Mouse (Mus musculus) heart, embryonic 13.5 days (tissue): ENCODE results near the gene Gm11634. TPM values are rescaled to one million over a fixed set of nuclear protein-coding genes. Genes with fewer than 3 reads are reported as not detected.
A peak's percentile ranks its signal among the peaks of the same experiment; 100 is the strongest.
"Not testable (repeated sequence)": the region's sequence is repeated elsewhere in the genome, so short reads cannot be mapped to it uniquely, and the experiment has no call there.

ENCODE experiments used
- ATAC-seq: fragments of 200-750 bp; cut with Nextera tagmentation; 2 replicates; pipeline ENCODE4 v1.8.0; 2017; ENCODE audit warnings: moderate TSS enrichment; ENCODE audit not compliant: insufficient number of reproducible peaks, low FRiP score, low TSS enrichment; ENCODE audit errors: extremely low read depth
- H3K27ac ChIP-seq: fragments of 300-500 bp; sonication (generic); replicated peaks from 2 replicates; pipeline ENCODE4 v1.5.1; 2015; ENCODE audit warnings: moderate library complexity, mild to moderate bottlenecking, inconsistent platforms
- H3K27me3 ChIP-seq: fragments of 300-500 bp; sonication (generic); replicated peaks from 2 replicates; pipeline ENCODE4 v1.6.1; 2015; ENCODE audit warnings: mild to moderate bottlenecking, inconsistent platforms
- H3K36me3 ChIP-seq: fragments of 300-500 bp; sonication (generic); 2 replicates; pipeline ENCODE4 v1.6.1; 2015; ENCODE audit warnings: mild to moderate bottlenecking, inconsistent platforms
- H3K4me1 ChIP-seq: fragments of 300-500 bp; sonication (generic); 2 replicates; pipeline ENCODE4 v1.6.1; 2015; ENCODE audit warnings: inconsistent platforms
- H3K4me2 ChIP-seq: fragments of 300-500 bp; sonication (generic); 2 replicates; pipeline ENCODE4 v1.6.1; 2015; ENCODE audit warnings: inconsistent platforms, mild to moderate bottlenecking, moderate library complexity
- H3K4me3 ChIP-seq: fragments of 300-500 bp; sonication (generic); 2 replicates; pipeline ENCODE4 v1.5.1; 2015; ENCODE audit warnings: moderate library complexity, mild to moderate bottlenecking, inconsistent platforms
- H3K9ac ChIP-seq: fragments of 300-500 bp; sonication (generic); 2 replicates; pipeline ENCODE4 v1.6.1; 2015; ENCODE audit warnings: inconsistent platforms, mild to moderate bottlenecking, moderate library complexity
- H3K9me3 ChIP-seq: fragments of 300-500 bp; sonication (generic); 2 replicates; pipeline ENCODE4 v1.6.1; 2016; ENCODE audit warnings: inconsistent platforms
- WGBS: fragments of 180-500 bp; shearing (Covaris S2); methylation state at CpG from one replicate; pipeline ENCODE4 v1.1.7; 2015; ENCODE audit warnings: mixed read lengths; 5-methylcytosine and 5-hydroxymethylcytosine counted together
- polyA plus RNA-seq: library from polyadenylated mRNA; unstranded; fragments of >200 nt; fragmentation: Nextera tagmentation; extraction: Ambion mirVana; gene quantifications from 2 replicates; pipeline ENCODE4 v1.2.1, GENCODE M21; 2015

The Gm11634 gene
- not detected in 2 replicates for polyA plus RNA-seq

DNA sequence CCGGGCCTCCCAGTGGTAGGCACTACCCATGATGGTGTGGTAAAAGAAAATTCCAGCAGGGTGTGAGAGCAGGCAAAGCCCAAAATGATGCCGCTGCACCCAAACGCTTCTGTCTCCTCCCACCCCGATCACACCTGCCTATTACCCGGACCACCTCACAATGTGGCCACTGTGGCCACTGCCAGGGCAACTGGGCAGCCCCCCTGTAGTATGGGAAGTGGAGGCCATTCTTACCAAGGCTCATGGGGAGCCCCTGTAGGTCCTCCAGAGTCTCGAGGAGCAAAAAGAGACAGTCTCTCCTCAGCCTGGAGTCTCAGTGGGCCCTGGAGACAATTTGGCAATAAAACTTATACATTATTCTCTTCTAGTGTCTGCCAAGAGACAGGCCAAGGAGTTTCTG lies at the start of gene Gm11634:
TSS of gene Gm11634 (minus strand) at position 101 of the 400 bp plus-strand sequence.
- 71% methylated on average over 6 of the region's 6 CpGs for WGBS
- H3K9ac ChIP-seq: no peak within 1 kb of the TSS
- H3K4me2 ChIP-seq: no peak within 1 kb of the TSS
- H3K4me1 ChIP-seq: no peaks in the 10 kb centered on the region
- peaks cover 18% of the 10 kb centered on the region; the same call in 1 of the 2 replicates for H3K27me3 ChIP-seq
- ATAC-seq: no peak
- H3K27ac ChIP-seq: no peak within 1 kb of the TSS
- H3K4me3 ChIP-seq: no peak within 1 kb of the TSS
- H3K9me3 ChIP-seq: no peaks in the 10 kb centered on the region
- no peaks in the 10 kb centered on the region for H3K36me3 ChIP-seq

DNA sequence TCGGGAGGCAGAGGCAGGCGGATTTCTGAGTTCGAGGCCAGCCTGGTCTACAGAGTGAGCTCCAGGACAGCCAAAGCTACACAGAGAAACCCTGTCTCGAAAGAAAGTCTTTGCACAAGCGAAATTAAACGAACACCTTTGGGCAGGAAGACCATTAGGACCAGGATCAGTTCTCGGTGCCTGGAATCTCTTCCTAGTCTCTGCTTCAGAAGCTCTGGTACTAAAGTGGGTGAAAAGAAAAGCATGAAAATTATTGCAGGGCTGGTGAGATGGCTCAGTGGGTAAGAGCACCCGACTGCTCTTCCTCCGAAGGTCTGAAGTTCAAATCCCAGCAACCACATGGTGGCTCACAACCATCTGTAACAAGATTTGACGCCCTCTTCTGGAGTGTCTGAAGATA lies 48.0 kb upstream of the Gm11634 start:
- peaks cover 12% of the 10 kb centered on the region for H3K4me1 ChIP-seq
- 90% methylated on average over 10 of the region's 10 CpGs for WGBS
- H3K27ac ChIP-seq, H3K27me3 ChIP-seq, H3K9ac ChIP-seq, H3K36me3 ChIP-seq, H3K4me3 ChIP-seq, H3K9me3 ChIP-seq, H3K4me2 ChIP-seq, ATAC-seq: not testable (repeated sequence)

- peak overlapping the region; percentile 46 for H3K4me3 ChIP-seq
- peak overlapping the region; percentile 81 for H3K9ac ChIP-seq
- ATAC-seq, H3K9me3 ChIP-seq, H3K27me3 ChIP-seq, H3K36me3 ChIP-seq: not testable (repeated sequence)
- H3K27ac ChIP-seq: peak overlapping the region; percentile 91
- WGBS: 9% methylated on average over 16 of the region's 16 CpGs
- H3K4me1 ChIP-seq: peaks cover 12% of the 10 kb centered on the region
- peak overlapping the region; percentile 62 for H3K4me2 ChIP-seq
Measured at GRCm38 (mm10) chr11:101646283-101646794, 47.3 kb upstream of the Gm11634 start.

- H3K4me2 ChIP-seq: peak overlapping the region; percentile 62
- H3K27me3 ChIP-seq, H3K36me3 ChIP-seq, H3K9me3 ChIP-seq: not testable (repeated sequence)
- peak overlapping the region; percentile 46 for H3K4me3 ChIP-seq
- peak overlapping the region; percentile 91 for H3K27ac ChIP-seq
- peaks cover 15% of the 10 kb centered on the region for H3K4me1 ChIP-seq
- peak; percentile 67 for ATAC-seq
- H3K9ac ChIP-seq: peak overlapping the region; percentile 81
- under 1% methylated on average over 45 of the region's 56 CpGs for WGBS
Measured at GRCm38 (mm10) chr11:101645411-101646282, 46.6 kb upstream of the Gm11634 start.

- H3K27me3 ChIP-seq, H3K9me3 ChIP-seq, H3K4me3 ChIP-seq, H3K36me3 ChIP-seq, ATAC-seq, H3K9ac ChIP-seq: not testable (repeated sequence)
- H3K4me2 ChIP-seq: peak overlapping the region; percentile 25; the same call in 1 of the 2 replicates
- H3K4me1 ChIP-seq: peaks cover 18% of the 10 kb centered on the region
- peak overlapping the region; percentile 53 for H3K27ac ChIP-seq
- 1% methylated on average over 4 of the region's 4 CpGs for WGBS
Measured at GRCm38 (mm10) chr11:101645043-101645410, 46.0 kb upstream of the Gm11634 start.

- Histone ChIP-seq H3K9me3 (no peaks in the 10 kb centered on the region), H3K9ac (no peak overlapping the region), H3K27ac (0 out of 2 replicates have a peak overlapping the region, but pooled peaks have one; percentile 53), H3K36me3 (no peaks in the 10 kb centered on the region), H3K4me3 (no peak overlapping the region), H3K4me1 (peaks cover 18% of the 10 kb centered on the region), H3K4me2 (peak overlapping the region; percentile 25; the same call in 1 of the 2 replicates), H3K27me3 (no peaks in the 10 kb centered on the region)
- ATAC-seq: no peak
- WGBS: 56% methylated on average over 3 of the region's 3 CpGs
Measured at GRCm38 (mm10) chr11:101644591-101644990, 45.5 kb upstream of the Gm11634 start.

- Histone ChIP-seq H3K4me1 (peaks cover 18% of the 10 kb centered on the region), H3K27ac (no peak overlapping the region), H3K27me3 (no peaks in the 10 kb centered on the region), H3K9me3 (no peaks in the 10 kb centered on the region), H3K4me2 (no peak overlapping the region), H3K36me3 (no peaks in the 10 kb centered on the region), H3K9ac (no peak overlapping the region), H3K4me3 (no peak overlapping the region)
- ATAC-seq: no peak
- WGBS: 52% methylated on average over 5 of the region's 5 CpGs
Measured at GRCm38 (mm10) chr11:101642931-101643330, 43.9 kb upstream of the Gm11634 start.

- not testable (repeated sequence) for H3K27me3 ChIP-seq
- Histone ChIP-seq H3K4me1 (peaks cover 18% of the 10 kb centered on the region), H3K9ac (peak overlapping the region; percentile 78)
Measured at GRCm38 (mm10) chr11:101641710-101642642, 42.9 kb upstream of the Gm11634 start.

DNA sequence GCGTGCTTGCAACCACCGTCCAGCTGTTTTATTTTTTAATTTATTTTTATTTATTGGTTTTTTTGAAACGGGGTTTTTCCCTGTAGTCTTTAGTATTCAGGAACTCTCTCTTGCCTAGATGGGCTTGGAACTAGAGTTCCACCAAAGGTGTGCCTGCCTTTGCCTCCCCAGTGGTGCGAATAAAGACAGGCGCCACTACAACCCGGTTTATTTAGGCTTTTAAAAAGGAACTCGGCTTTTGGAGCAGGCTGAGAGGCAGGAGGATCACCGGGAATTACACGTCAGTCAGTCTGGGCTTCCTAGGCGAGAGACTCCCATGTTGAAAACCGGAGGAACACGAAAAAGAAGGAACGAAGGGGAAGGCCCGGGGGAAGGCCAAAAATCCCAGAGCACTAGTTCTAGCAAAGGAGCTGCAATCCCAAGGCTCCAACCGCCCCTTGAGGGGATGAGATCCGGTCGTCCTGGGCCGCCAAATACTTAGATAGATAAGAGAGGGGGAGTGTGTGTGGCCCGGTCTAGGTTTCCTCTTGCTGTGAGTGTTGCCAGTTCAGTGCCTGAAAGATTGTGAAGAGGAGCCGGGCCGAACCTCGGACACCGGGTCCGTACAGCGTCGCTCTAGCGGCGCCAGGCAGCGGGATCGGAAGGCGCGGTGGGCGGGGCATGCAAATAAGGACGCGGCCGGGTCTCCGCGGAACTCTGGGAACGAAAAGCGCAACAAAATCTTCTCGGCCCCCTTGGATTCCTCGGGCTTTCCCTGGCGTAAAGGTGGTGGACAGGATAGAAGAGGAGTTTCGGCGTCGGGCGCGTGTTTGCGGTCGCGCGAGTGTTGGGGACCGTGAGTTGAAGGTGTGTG lies 42.0 kb upstream of the Gm11634 start:
- Histone ChIP-seq H3K4me2 (peak overlapping the region; percentile 67), H3K9ac (peak overlapping the region; percentile 78), H3K4me3 (peak overlapping the region; percentile 49), H3K27ac (peak overlapping the region; percentile 78), H3K4me1 (peaks cover 14% of the 10 kb centered on the region)
- ATAC-seq: peak; percentile 64
- not testable (repeated sequence) for H3K36me3 ChIP-seq, H3K27me3 ChIP-seq, H3K9me3 ChIP-seq
- WGBS: 5% methylated on average over 53 of the region's 53 CpGs

More at GRCm38 (mm10) chr11:101641710-101642642, 42.9 kb upstream of the Gm11634 start:
- H3K4me2 ChIP-seq: peak overlapping the region; percentile 67
- 4% methylated on average over 15 of the region's 26 CpGs for WGBS
- not testable (repeated sequence) for H3K36me3 ChIP-seq, H3K9me3 ChIP-seq, H3K4me3 ChIP-seq
- peak; percentile 60 for ATAC-seq
- peak overlapping the region; percentile 78 for H3K27ac ChIP-seq

GRCm38 (mm10) chr11:101639761-101640160 lies 40.7 kb upstream of the Gm11634 start:
- Histone ChIP-seq H3K4me2 (no peak overlapping the region), H3K36me3 (peaks cover 17% of the 10 kb centered on the region), H3K4me1 (peaks cover 14% of the 10 kb centered on the region), H3K9me3 (no peaks in the 10 kb centered on the region), H3K27me3 (no peaks in the 10 kb centered on the region), H3K9ac (no peak overlapping the region), H3K4me3 (no peak overlapping the region), H3K27ac (no peak overlapping the region)
- ATAC-seq: no peak
- 85% methylated on average over 4 of the region's 4 CpGs for WGBS
